Mouse (Mus musculus): ENCODE results near the gene Nbeal2. TPM values are rescaled to one million over a fixed set of nuclear protein-coding genes. Genes with fewer than 3 reads are reported as not detected.

Gene Nbeal2
- total and polyA plus RNA-seq, 3 experiments = 3.2 to 19.7 (median 8.4) TPM

DNA sequence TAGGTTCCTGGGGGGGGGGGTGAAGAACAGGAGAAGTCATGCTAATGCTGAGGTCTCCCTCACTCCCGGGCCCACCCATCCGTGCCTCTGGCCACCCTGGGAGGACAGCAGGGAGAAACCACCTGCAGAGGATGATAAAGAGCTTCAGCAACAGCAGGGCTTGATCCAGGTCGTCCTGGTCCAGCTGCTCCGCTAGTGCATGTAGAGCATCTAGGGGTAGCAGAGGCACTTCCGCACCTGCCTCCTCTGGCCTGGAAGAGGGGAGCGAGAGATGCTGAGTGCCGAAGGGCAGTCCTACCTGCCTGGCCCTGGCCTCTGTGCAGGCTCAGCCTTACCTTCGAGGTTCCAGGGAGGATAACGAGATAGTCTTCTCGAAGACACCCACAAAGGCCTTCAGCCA lies 9.7 kb downstream of the Nbeal2 start:
- no peaks in the 10 kb centered on the region for H3K27me3 ChIP-seq (replicated peaks)
- peaks cover 15 to 57% of the 10 kb centered on the region in 2 experiments for H3K36me3 ChIP-seq (replicated peaks in 1 of 2; ENCODE audit: control insufficient read depth in 1 of 2, insufficient read depth in 1 of 2, low read length in 1 of 2)
- in situ Hi-C loops (cut with MboI; ENCODE audit: low pct_ligation_motif_present, low pct_unique_long_range_greater_than_20kb, low sequenced_read_pairs) = loop anchor here (5.0 kb wide), 1 partner anchor 68 kb away; no protein-coding TSS in a partner anchor
- H3K9ac ChIP-seq (ENCODE audit: insufficient read depth, low read depth) = no peak overlapping the region
- no peak overlapping the region for H3K4me2 ChIP-seq (ENCODE audit: insufficient read depth, low read depth, poor library complexity, severe bottlenecking)
- dilution Hi-C loops (cut with MboI; ENCODE audit: extremely low pct_ligation_motif_present, extremely low pct_unique_long_range_greater_than_20kb, low sequenced_read_pairs) = no loop called here
- peak overlapping the region in 1 of 3 experiments; percentile 54 for H3K4me3 ChIP-seq (replicated peaks in 1 of 3; ENCODE audit: low read depth in 2 of 3, low read length in 2 of 3, poor library complexity in 1 of 3)
- H3K79me2 ChIP-seq (replicated peaks; ENCODE audit: control insufficient read depth, extremely low read depth, insufficient read depth, poor library complexity, severe bottlenecking) = no peaks in the 10 kb centered on the region
- no peak overlapping the region for H3K27ac ChIP-seq (ENCODE audit: insufficient read depth, low read depth)
- peaks cover 25 to 66% of the 10 kb centered on the region in 2 experiments for H3K4me1 ChIP-seq (ENCODE audit: control insufficient read depth in 1 of 2, insufficient read depth in 2 of 2)
- TF ChIP-seq MAZ (IDR thresholded peaks at IDR 0.05; ENCODE audit: low read depth, low read length) = no peak
- TF ChIP-seq HCFC1 (IDR thresholded peaks at IDR 0.05; ENCODE audit: low read depth, low read length) = no peak
- no peak for TF ChIP-seq MYC (IDR thresholded peaks at IDR 0.05; ENCODE audit: low read depth, low read length)
- TF ChIP-seq USF1 (IDR thresholded peaks at IDR 0.05; ENCODE audit: low read depth, low read length) = no peak
- TF ChIP-seq RAD21 (IDR thresholded peaks at IDR 0.05; ENCODE audit: low read depth, low read length) = no peak
- TF ChIP-seq POLR2AphosphoS2 (IDR thresholded peaks at IDR 0.05; ENCODE audit: low read depth, low read length) = no peak
- no peak for TF ChIP-seq MEF2A (IDR thresholded peaks at IDR 0.05; ENCODE audit: borderline replicate concordance, low read depth, low read length)
- no peak for TF ChIP-seq JUND (conservative IDR thresholded peaks at IDR 0.05; ENCODE audit: low read depth, low read length)
- H3K9me3 ChIP-seq (replicated peaks; ENCODE audit: low read length) = no peaks in the 10 kb centered on the region
- no peak for DNase-seq (ENCODE audit: extremely low read depth)

DNA sequence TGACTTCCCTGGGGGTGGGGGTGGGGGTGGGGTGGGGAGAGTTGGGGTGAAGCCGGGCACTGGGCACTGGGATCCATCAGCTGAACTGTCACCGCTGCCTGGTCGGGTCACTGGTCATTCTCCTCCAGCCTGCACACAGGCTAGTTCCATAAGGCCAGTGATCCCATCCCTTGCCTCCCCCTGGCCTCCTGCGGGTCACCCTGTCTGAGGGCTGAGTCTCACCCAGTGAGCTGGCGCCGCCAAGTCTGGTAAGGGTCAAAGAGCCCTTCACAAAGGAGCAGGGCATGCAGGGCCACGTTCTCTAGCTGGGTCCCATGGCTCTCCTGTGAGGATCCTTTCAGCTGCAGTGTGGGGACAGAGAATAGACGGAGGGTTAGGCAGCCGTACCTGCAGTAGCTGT lies 10.2 kb downstream of the Nbeal2 start:
- Histone ChIP-seq H3K27ac (ENCODE audit: insufficient read depth, low read depth) (no peak overlapping the region), H3K27me3 (replicated peaks) (no peaks in the 10 kb centered on the region), H3K4me1 (ENCODE audit: control insufficient read depth in 1 of 2, insufficient read depth in 2 of 2) (peaks cover 25 to 66% of the 10 kb centered on the region in 2 experiments), H3K9me3 (replicated peaks; ENCODE audit: low read length) (no peaks in the 10 kb centered on the region), H3K4me3 (replicated peaks in 1 of 3; ENCODE audit: low read depth in 2 of 3, low read length in 2 of 3, poor library complexity in 1 of 3) (no peak overlapping the region), H3K4me2 (ENCODE audit: insufficient read depth, low read depth, poor library complexity, severe bottlenecking) (no peak overlapping the region), H3K79me2 (replicated peaks; ENCODE audit: control insufficient read depth, extremely low read depth, insufficient read depth, poor library complexity, severe bottlenecking) (no peaks in the 10 kb centered on the region), H3K9ac (ENCODE audit: insufficient read depth, low read depth) (no peak overlapping the region), H3K36me3 (replicated peaks in 1 of 2; ENCODE audit: control insufficient read depth in 1 of 2, insufficient read depth in 1 of 2, low read length in 1 of 2) (peaks cover 20 to 60% of the 10 kb centered on the region in 2 experiments)
- in situ Hi-C loops (cut with MboI; ENCODE audit: low pct_ligation_motif_present, low pct_unique_long_range_greater_than_20kb, low sequenced_read_pairs) = loop anchor here (5.0 kb wide), 1 partner anchor 69 kb away; no protein-coding TSS in a partner anchor
- dilution Hi-C loops (cut with MboI; ENCODE audit: extremely low pct_ligation_motif_present, extremely low pct_unique_long_range_greater_than_20kb, low sequenced_read_pairs) = no loop called here
- TF ChIP-seq IRF4 (IDR thresholded peaks at IDR 0.05; ENCODE audit: low read depth, low read length) (no peak), UBTF (IDR thresholded peaks at IDR 0.05; ENCODE audit: low read depth, low read length) (no peak), ETS1 (conservative IDR thresholded peaks at IDR 0.05; ENCODE audit: low read depth, low read length) (no peak), USF2 (conservative IDR thresholded peaks at IDR 0.05; ENCODE audit: low read depth, low read length) (no peak), KAT2A (IDR thresholded peaks at IDR 0.05; ENCODE audit: insufficient replicate concordance, low read length) (no peak), PAX5 (IDR thresholded peaks at IDR 0.05; ENCODE audit: low read length) (no peak), ELF1 (IDR thresholded peaks at IDR 0.05; ENCODE audit: low read depth, low read length) (no peak), HCFC1 (IDR thresholded peaks at IDR 0.05; ENCODE audit: low read depth, low read length) (no peak), MAX (IDR thresholded peaks at IDR 0.05; ENCODE audit: low read length) (no peak), CHD2 (IDR thresholded peaks at IDR 0.05; ENCODE audit: low read length) (no peak), RCOR1 (conservative IDR thresholded peaks at IDR 0.05; ENCODE audit: low read depth, low read length) (no peak), ZC3H11A (IDR thresholded peaks at IDR 0.05; ENCODE audit: low read depth, low read length) (no peak), MYC (IDR thresholded peaks at IDR 0.05; ENCODE audit: low read depth, low read length) (no peak), MAFK (IDR thresholded peaks at IDR 0.05; ENCODE audit: insufficient replicate concordance, low read length) (no peak), JUN (IDR thresholded peaks at IDR 0.05; ENCODE audit: insufficient read depth, low read depth, low read length) (no peak), ZNF384 (IDR thresholded peaks at IDR 0.05; ENCODE audit: low read depth, low read length) (no peak), BHLHE40 (IDR thresholded peaks at IDR 0.05; ENCODE audit: low read depth, low read length) (no peak), EP300 (IDR thresholded peaks at IDR 0.05; ENCODE audit: low read length) (no peak)
- no peak for DNase-seq (ENCODE audit: extremely low read depth)
